Comparison of ENCODE assay signal across 8 mouse cellular contexts in the genomic region with DNA sequence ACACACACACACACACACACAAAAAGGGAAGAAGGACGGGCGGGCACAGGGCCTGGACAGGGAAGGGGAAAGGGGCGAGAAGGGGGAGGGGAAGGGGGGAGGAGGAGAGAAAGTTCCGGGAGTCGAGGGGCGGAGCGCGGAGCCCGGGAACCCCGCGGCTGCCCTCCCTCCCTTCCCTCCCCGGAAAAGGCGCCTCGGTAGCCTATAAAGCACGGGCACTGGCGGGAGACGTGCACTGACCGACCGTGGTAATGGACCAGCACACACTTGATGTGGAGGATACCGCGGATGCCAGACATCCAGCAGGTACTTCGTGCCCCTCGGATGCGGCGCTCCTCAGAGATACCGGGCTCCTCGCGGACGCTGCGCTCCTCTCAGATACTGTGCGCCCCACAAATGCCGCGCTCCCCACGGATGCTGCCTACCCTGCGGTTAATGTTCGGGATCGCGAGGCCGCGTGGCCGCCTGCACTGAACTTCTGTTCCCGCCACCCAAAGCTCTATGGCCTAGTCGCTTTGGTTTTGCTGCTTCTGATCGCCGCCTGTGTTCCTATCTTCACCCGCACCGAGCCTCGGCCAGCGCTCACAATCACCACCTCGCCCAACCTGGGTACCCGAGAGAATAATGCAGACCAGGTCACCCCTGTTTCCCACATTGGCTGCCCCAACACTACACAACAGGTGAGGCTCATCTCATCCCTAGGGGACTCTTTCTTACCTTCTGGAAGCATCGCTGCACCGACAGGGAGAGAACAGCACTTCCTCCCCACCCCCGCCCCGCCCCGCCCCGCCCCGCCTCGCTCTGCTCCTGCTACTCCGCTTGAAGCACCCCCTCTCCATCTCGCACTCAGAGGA. TPM values are rescaled to one million over a fixed set of nuclear protein-coding genes. Genes with fewer than 3 reads are reported as not detected.
DNase-seq lines count a peak whose midpoint lies in the region; ATAC-seq and TF ChIP-seq lines count a peak whose summit lies in the region.

TSS of gene Tnfsf9 (plus strand) at position 145 of the 854 bp plus-strand sequence.

- DNase-seq in right cerebral cortex, postnatal 25 days, result peak; percentile 35
- no peak for DNase-seq in right cerebral cortex, postnatal 36 days (ENCODE audit: low spot score in 2 of 2)
- DNase-seq in forebrain, embryonic 10.5 days (ENCODE audit: extremely low spot score, low spot score), result peak; percentile 71
- no peak for DNase-seq in liver, embryonic 13.5 days
- peak; percentile 73 for DNase-seq in neural tube, embryonic 10.5 days (ENCODE audit: extremely low spot score, low spot score)
- no peak for DNase-seq in urinary bladder, postnatal 4 days (ENCODE audit: low spot score in 2 of 2)

- peak within 1 kb of the TSS; percentile 81 for H3K9ac ChIP-seq in hindbrain, embryonic 13.5 days
- peak within 1 kb of the TSS; percentile 62 for H3K9ac ChIP-seq in liver, embryonic 13.5 days

- H3K27ac ChIP-seq in bone marrow, adult 2 months (ENCODE audit: control insufficient read depth, insufficient read depth, low read depth, low read length, poor library complexity), result peak within 1 kb of the TSS; percentile 36; the same call in 1 of the 2 replicates
- H3K27ac ChIP-seq in forebrain, embryonic 10.5 days, result peak within 1 kb of the TSS; percentile 90
- no peak within 1 kb of the TSS for H3K27ac ChIP-seq in hindbrain, embryonic 13.5 days
- H3K27ac ChIP-seq in liver, embryonic 13.5 days, result no peak within 1 kb of the TSS

- peak within 1 kb of the TSS; percentile 91 for H3K4me3 ChIP-seq in bone marrow, adult 2 months (replicated peaks; ENCODE audit: control insufficient read depth, low read depth, low read length)
- H3K4me3 ChIP-seq in forebrain, embryonic 10.5 days, result peak within 1 kb of the TSS; percentile 65
- H3K4me3 ChIP-seq in hindbrain, embryonic 13.5 days, result peak within 1 kb of the TSS; percentile 63
- peak within 1 kb of the TSS; percentile 57 for H3K4me3 ChIP-seq in liver, embryonic 13.5 days (replicated peaks)

- TF ChIP-seq CTCF in bone marrow, adult 2 months (IDR thresholded peaks at IDR 0.05; ENCODE audit: control insufficient read depth, insufficient read depth, low read length), result no peak

- H3K9me3 ChIP-seq in forebrain, embryonic 10.5 days, result no peaks in the 10 kb centered on the region
- H3K9me3 ChIP-seq in hindbrain, embryonic 13.5 days, result no peaks in the 10 kb centered on the region
- H3K9me3 ChIP-seq in liver, embryonic 13.5 days (replicated peaks), result no peaks in the 10 kb centered on the region

- peak within 1 kb of the TSS; percentile 85 for H3K4me2 ChIP-seq in hindbrain, embryonic 13.5 days
- peak within 1 kb of the TSS; percentile 75 for H3K4me2 ChIP-seq in liver, embryonic 13.5 days

- H3K36me3 ChIP-seq in forebrain, embryonic 10.5 days (replicated peaks), result peaks cover 23% of the 10 kb centered on the region
- H3K36me3 ChIP-seq in hindbrain, embryonic 13.5 days, result no peaks in the 10 kb centered on the region
- no peaks in the 10 kb centered on the region for H3K36me3 ChIP-seq in liver, embryonic 13.5 days

- peak; percentile 84 for ATAC-seq in hindbrain, embryonic 13.5 days (ENCODE audit: low FRiP score)
- peak; percentile 42 for ATAC-seq in liver, embryonic 13.5 days (ENCODE audit: low read depth)

- H3K27me3 ChIP-seq in forebrain, embryonic 10.5 days (ENCODE audit: poor library complexity, severe bottlenecking), result no peaks in the 10 kb centered on the region
- H3K27me3 ChIP-seq in hindbrain, embryonic 13.5 days, result no peaks in the 10 kb centered on the region
- peaks cover 34% of the 10 kb centered on the region for H3K27me3 ChIP-seq in liver, embryonic 13.5 days

- H3K4me1 ChIP-seq in bone marrow, adult 2 months (ENCODE audit: control insufficient read depth, insufficient read depth, low read length), result no peaks in the 10 kb centered on the region; the same call in 1 of the 2 replicates
- peaks cover 31% of the 10 kb centered on the region for H3K4me1 ChIP-seq in forebrain, embryonic 10.5 days
- H3K4me1 ChIP-seq in hindbrain, embryonic 13.5 days (replicated peaks), result peaks cover 24% of the 10 kb centered on the region
- peaks cover 18% of the 10 kb centered on the region for H3K4me1 ChIP-seq in liver, embryonic 13.5 days (replicated peaks)

- peak; percentile 44; the same call in 1 of the 2 replicates for TF ChIP-seq POLR2A in bone marrow, adult 2 months (IDR thresholded peaks at IDR 0.05; ENCODE audit: borderline replicate concordance, control insufficient read depth, low read depth, low read length)

- under 1% methylated on average over 58 of the region's 61 CpGs for WGBS in bone marrow, adult 2 months
- under 1% methylated on average over 54 of the region's 61 CpGs for WGBS in forebrain, embryonic 10.5 days
- WGBS in hindbrain, embryonic 13.5 days, result 1% methylated on average over 57 of the region's 61 CpGs
- under 1% methylated on average over 58 of the region's 61 CpGs for WGBS in liver, embryonic 13.5 days (ENCODE audit: insufficient replicate concordance)

RNA-seq across cellular contexts. Expression of gene Tnfsf9, which starts in this region (rescaled TPM):
- 0.75 and 1.6 TPM in 2 replicates for polyA plus RNA-seq in bone marrow, adult 2 months (2011; ENCODE audit: insufficient read depth, insufficient read length, low replicate concordance, missing spikeins)
- polyA plus RNA-seq in forebrain, embryonic 10.5 days (2016; fragmentation: Nextera tagmentation; extraction: Ambion mirVana), result 10.6 and 11.3 TPM in 2 replicates
- polyA plus RNA-seq in hindbrain, embryonic 13.5 days (2015; fragmentation: Nextera tagmentation; extraction: Ambion mirVana), result 4.6 and 5.5 TPM in 2 replicates
- polyA plus RNA-seq in liver, embryonic 13.5 days (2015; fragmentation: Nextera tagmentation; extraction: Ambion mirVana), result 1.0 and 1.1 TPM in 2 replicates

Comparison
In these comparisons a context has a peak if more than half of its experiments do, and no peak if none do; other contexts are left out.
1. DNase-seq: peak in right cerebral cortex, postnatal 25 days (single experiment), forebrain, embryonic 10.5 days (single experiment) and neural tube, embryonic 10.5 days (single experiment); none in right cerebral cortex, postnatal 36 days (0 of 2), liver, embryonic 13.5 days (single experiment) and urinary bladder, postnatal 4 days (0 of 2).
2. H3K27ac ChIP-seq: peak in bone marrow, adult 2 months (single experiment) and forebrain, embryonic 10.5 days (single experiment); none in hindbrain, embryonic 13.5 days (single experiment) and liver, embryonic 13.5 days (single experiment).
3. Peak in every context shown above with its lines, with median percentiles within 50 percentile points of each other: H3K4me3 ChIP-seq.